Mouse (Mus musculus): ENCODE measurements at regions not wholly inside any gene's neighbourhood (a gene's known extent, or its start where the extent isn't known, plus 50 kb on each side); places are given as distances from the start of the nearest gene placed in this dataset.

GRCm38 (mm10) chr2:48404460-48404859, 409.4 kb upstream of the Acvr2a start:
- ATAC-seq (replicated peaks; ENCODE audit: poor library complexity, severe bottlenecking), result no peak

GRCm38 (mm10) chr2:48407876-48408275, 406.0 kb upstream of the Acvr2a start:
- no peak for ATAC-seq (replicated peaks; ENCODE audit: poor library complexity, severe bottlenecking)

- ATAC-seq (replicated peaks; ENCODE audit: poor library complexity, severe bottlenecking), result no peak
Measured at GRCm38 (mm10) chr2:48409876-48410275, 404.0 kb upstream of the Acvr2a start.

GRCm38 (mm10) chr2:48411392-48411791, 402.5 kb upstream of the Acvr2a start:
- no peak for ATAC-seq (replicated peaks; ENCODE audit: poor library complexity, severe bottlenecking)

GRCm38 (mm10) chr2:48412683-48413440, 401.0 kb upstream of the Acvr2a start:
- no peak for ATAC-seq (replicated peaks; ENCODE audit: poor library complexity, severe bottlenecking)

- ATAC-seq (replicated peaks; ENCODE audit: poor library complexity, severe bottlenecking), result no peak
Measured at GRCm38 (mm10) chr2:48414596-48415481, 399.1 kb upstream of the Acvr2a start.

GRCm38 (mm10) chr2:48416207-48416750, 397.6 kb upstream of the Acvr2a start:
- ATAC-seq (replicated peaks; ENCODE audit: poor library complexity, severe bottlenecking), result no peak

GRCm38 (mm10) chr2:48417000-48417596, 396.8 kb upstream of the Acvr2a start:
- ATAC-seq (replicated peaks; ENCODE audit: poor library complexity, severe bottlenecking), result no peak

- no peak for ATAC-seq (replicated peaks; ENCODE audit: poor library complexity, severe bottlenecking)
Measured at GRCm38 (mm10) chr2:48420791-48421190, 393.1 kb upstream of the Acvr2a start.

- no peak for ATAC-seq (replicated peaks; ENCODE audit: poor library complexity, severe bottlenecking)
Measured at GRCm38 (mm10) chr2:48423861-48424442, 390.0 kb upstream of the Acvr2a start.

- ATAC-seq (replicated peaks; ENCODE audit: poor library complexity, severe bottlenecking), result no peak
Measured at GRCm38 (mm10) chr2:48424562-48424961, 389.3 kb upstream of the Acvr2a start.

- no peak for ATAC-seq (replicated peaks; ENCODE audit: poor library complexity, severe bottlenecking)
Measured at GRCm38 (mm10) chr2:48425200-48426090, 388.5 kb upstream of the Acvr2a start.

GRCm38 (mm10) chr2:48432545-48432944, 381.4 kb upstream of the Acvr2a start:
- no peak for ATAC-seq (replicated peaks; ENCODE audit: poor library complexity, severe bottlenecking)

GRCm38 (mm10) chr2:48441296-48441990, 372.5 kb upstream of the Acvr2a start:
- ATAC-seq (replicated peaks; ENCODE audit: poor library complexity, severe bottlenecking), result no peak

- no peak for ATAC-seq (replicated peaks; ENCODE audit: poor library complexity, severe bottlenecking)
Measured at GRCm38 (mm10) chr2:48441991-48442544, 371.8 kb upstream of the Acvr2a start.

- ATAC-seq (replicated peaks; ENCODE audit: poor library complexity, severe bottlenecking), result no peak
Measured at GRCm38 (mm10) chr2:48445898-48446604, 367.9 kb upstream of the Acvr2a start.

GRCm38 (mm10) chr2:48446617-48447016, 367.3 kb upstream of the Acvr2a start:
- no peak for ATAC-seq (replicated peaks; ENCODE audit: poor library complexity, severe bottlenecking)

All from granulocyte monocyte progenitor cell, adult 5-6 weeks (primary cell).